Mouse (Mus musculus) ovary, adult 18-20 months (tissue): ENCODE measurements around the gene Ugt1a10.

Experiments
- DNase-seq: peaks from one replicate; pipeline ENCODE4 v3.0.0; 2022; ENCODE audit warnings: low spot score, mixed read lengths

Ugt1a10 gene

GRCm38 (mm10) chr1:88255466-88255857 is 200.3 kb downstream of the Ugt1a10 start:
- DNase-seq = no peak

- DNase-seq = no peak
These were observed 201.0 kb downstream of the Ugt1a10 start for GRCm38 (mm10) chr1:88255989-88256754.

- DNase-seq = peak; percentile 61
These were observed 201.9 kb downstream of the Ugt1a10 start for GRCm38 (mm10) chr1:88256886-88257663.

DNA sequence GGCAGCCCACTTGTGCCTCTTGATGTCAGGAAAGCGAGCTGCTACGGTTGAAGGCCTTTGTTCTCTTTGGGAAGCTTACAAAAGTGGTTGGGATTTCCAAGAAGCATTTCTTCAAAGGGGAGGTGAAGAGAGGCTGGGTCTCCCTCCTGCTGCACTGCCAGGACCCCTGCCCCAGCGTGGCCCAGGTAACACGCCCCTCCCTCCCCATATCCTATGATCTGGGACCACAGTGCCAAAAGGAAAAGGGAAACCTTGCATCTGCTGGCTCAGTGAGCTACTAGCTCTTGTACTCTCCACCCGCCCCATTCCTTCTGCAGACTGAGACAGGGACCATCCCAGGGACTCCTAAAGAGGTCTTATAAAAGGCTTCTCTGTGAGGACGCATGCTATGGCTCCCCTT is 202.5 kb downstream of the Ugt1a10 start:
- DNase-seq = no peak

- DNase-seq = no peak
These were observed 203.2 kb downstream of the Ugt1a10 start for GRCm38 (mm10) chr1:88258361-88258760.

- peak; percentile 95 for DNase-seq
These were observed 203.9 kb downstream of the Ugt1a10 start for GRCm38 (mm10) chr1:88258881-88259642.

- no peak for DNase-seq
These were observed 204.4 kb downstream of the Ugt1a10 start for GRCm38 (mm10) chr1:88259643-88260024.

DNA sequence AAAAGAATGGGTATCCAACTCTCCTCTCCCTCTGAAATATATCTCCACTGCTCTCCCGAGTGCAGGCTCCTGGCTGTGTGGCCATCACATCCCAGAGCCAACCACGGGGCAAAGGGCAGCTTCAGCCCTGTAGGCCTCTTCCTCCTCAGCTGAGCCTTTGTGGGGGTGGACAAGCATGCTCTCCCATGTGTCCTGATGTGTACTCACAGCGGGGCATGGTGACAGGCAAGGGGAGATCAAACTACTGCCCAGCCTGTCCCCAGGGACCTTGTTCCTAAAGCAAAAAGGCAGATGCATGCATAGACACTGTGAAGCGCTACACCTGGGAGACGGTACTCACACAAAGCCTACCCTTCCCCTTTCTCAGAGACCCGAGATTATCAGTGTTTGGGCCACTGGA is 204.9 kb downstream of the Ugt1a10 start:
- DNase-seq = peak; percentile 76

DNA sequence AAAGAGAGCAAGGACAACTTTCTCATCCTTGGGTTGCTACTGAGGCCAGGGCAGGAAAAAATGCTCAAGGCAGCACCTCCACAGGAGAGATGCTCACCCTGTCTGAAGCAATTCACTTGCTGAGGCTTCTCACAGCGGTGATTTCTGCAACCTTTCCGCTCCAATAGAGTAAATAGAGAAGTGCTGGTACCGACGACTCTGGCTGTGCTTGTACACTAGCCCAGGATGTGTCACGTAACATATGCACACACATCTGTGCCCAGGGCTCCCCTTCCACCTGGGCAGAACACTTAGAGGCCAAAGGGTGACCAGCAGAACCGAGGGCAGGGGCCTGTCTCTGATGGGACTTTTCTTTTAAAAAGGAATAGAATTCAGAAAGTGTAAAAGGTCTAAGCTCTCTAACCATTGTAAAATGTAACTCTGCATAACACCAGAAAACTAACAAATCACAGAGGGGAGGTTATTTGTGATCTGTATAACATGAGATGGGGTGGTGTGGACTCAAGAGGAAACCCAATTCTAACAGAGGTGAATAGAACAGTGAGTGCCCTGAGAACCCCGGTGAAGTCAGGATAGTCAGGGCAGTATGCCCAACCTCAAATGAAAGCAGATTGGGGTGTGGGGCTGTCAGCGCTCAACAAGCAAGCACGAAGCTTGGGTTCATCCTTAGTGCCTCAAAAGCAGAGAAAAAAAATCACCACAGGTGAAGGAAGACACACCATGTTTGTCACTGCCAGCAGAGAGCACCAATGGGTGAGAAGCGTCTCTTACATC is 205.6 kb downstream of the Ugt1a10 start:
- no peak for DNase-seq

DNA sequence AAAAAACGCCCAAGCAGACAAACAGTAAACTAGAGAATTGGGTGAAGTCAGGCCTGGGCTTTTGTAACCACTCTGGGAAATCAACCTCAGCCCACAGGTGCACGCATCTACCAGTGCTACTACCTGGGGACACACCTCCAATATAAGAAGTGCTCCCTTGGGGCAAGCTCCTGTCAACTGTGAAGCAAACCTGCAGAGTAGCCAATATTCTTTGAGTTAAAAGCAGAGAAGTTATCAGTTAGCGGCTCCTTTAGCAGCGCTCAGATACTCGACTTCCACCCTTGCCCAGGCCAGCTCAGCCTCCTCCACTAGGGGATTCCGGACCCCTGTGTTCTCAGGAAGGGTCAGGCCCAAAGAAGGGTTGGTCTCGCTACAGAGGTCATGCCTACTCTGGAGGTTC is 206.5 kb downstream of the Ugt1a10 start:
- DNase-seq = no peak

- DNase-seq = peak; percentile 92
These were observed 207.1 kb downstream of the Ugt1a10 start for GRCm38 (mm10) chr1:88262255-88262654.

DNA sequence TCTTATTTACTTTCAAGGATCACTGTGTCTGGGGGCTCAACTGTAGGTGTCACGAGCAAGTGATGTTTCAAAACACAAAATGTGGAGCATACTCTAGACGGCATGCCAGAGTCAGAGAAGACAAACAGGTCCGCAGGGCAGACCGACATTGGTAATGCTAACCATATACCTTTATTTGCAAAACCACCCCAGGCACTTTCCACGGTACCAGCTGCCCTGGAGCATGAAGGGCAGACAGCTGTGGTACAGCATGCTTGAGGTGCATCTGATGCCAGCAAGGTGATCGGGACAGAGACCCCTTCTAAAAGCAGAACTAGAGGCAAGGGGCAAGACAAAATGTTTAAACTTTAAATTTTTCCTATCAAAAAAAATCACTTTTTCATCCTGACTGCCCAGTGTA is 207.8 kb downstream of the Ugt1a10 start:
- DNase-seq = no peak

DNA sequence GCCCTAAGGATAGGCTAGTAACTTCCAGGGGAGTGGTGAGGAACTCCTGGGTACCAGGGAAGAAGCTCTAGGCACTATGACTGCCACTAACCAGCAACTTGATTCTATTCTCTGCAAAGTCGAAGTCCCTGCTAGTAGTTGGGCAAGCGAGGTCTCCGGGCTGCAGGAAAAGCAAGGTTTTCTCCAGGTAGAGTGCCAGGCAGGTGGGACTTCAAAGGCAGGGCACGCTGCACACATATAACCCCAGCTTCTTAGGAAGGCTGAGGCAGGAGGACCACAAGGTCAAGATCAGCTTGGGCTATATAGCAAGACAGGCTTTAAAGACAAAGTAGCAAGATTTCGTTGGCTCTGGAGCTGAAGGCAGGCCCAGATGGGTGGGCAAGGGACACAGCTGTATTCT is 208.6 kb downstream of the Ugt1a10 start:
- DNase-seq = no peak

- DNase-seq = peak; percentile 75
These were observed 209.2 kb downstream of the Ugt1a10 start for GRCm38 (mm10) chr1:88264237-88264868.

- DNase-seq = no peak
These were observed 209.7 kb downstream of the Ugt1a10 start for GRCm38 (mm10) chr1:88264869-88265240.

GRCm38 (mm10) chr1:88266123-88266522 is 210.9 kb downstream of the Ugt1a10 start:
- no peak for DNase-seq

GRCm38 (mm10) chr1:88267489-88267888 is 212.3 kb downstream of the Ugt1a10 start:
- no peak for DNase-seq

- DNase-seq = no peak
These were observed 212.9 kb downstream of the Ugt1a10 start for GRCm38 (mm10) chr1:88268070-88268469.
